Mouse (Mus musculus): ENCODE measurements around the gene Gap43. TPM values are rescaled to one million over a fixed set of nuclear protein-coding genes. Genes with fewer than 3 reads are reported as not detected.
A peak's percentile ranks its signal among the peaks of the same experiment; 100 is the strongest.
"Not testable (repeated sequence)": the region's sequence is repeated elsewhere in the genome, so short reads cannot be mapped to it uniquely, and the experiment has no call there.

Gap43 gene
- polyA plus RNA-seq, 1 experiment from 2014 or later = 55.5 TPM

DNA sequence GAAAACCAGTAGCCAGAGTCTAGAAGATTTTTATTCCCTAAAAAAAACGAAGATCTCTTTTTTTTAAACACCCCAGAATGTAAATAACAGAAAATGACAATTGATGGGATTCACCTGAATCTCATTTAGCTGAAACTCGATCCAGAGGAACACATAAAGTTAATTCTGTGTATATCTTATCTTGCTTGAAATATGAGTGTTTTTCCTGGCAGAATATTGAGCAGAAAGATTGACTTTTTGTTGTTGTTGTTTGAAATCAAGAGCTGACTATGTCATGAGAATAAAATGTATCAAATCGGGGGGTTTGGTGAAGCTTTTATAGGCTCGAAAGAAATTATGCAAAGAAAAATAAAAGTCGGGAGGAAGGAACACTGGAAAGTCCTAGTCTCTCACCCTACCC lies 88.2 kb downstream of the Gap43 start:
- Histone ChIP-seq H3K4me1 (ENCODE audit: control insufficient read depth, insufficient read depth, low read length) (no peaks in the 10 kb centered on the region), H3K27me3 (replicated peaks; ENCODE audit: control insufficient read depth, insufficient read depth, low read length) (no peaks in the 10 kb centered on the region), H3K9ac (ENCODE audit: low read depth, low read length) (no peak overlapping the region), H3K4me3 (ENCODE audit: low read length) (no peak overlapping the region), H3K9me3 (ENCODE audit: control insufficient read depth, low read length) (no peaks in the 10 kb centered on the region), H3K36me3 (ENCODE audit: control insufficient read depth, insufficient read depth, low read length) (no peaks in the 10 kb centered on the region), H3K4me2 (ENCODE audit: low read depth, low read length) (no peak overlapping the region), H3K27ac (ENCODE audit: low read length) (no peak overlapping the region)
- WGBS = 64% methylated on average over 5 of the region's 5 CpGs
- ATAC-seq = no peak

DNA sequence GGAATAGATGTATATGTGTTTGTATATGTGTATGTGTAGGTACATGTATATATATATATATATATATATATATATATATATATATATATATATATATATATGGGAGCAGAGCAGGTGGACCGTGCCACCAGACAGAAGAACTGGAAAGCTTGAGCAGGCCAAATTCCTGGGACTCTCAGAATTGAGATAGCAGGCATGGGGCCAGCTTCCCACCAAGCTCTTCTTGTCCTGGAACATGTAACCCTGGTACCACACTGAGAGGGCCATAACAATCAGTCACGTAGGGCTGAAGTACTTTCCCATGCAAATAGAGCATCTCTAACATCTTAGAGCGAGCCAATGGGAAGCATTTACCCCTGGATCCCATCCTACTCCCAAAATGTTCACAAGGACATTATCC lies 96.3 kb downstream of the Gap43 start:
- not testable (repeated sequence) for H3K27ac ChIP-seq (ENCODE audit: low read length); H3K9me3 ChIP-seq (ENCODE audit: control insufficient read depth, low read length); ATAC-seq; H3K4me3 ChIP-seq (ENCODE audit: low read length); H3K27me3 ChIP-seq (replicated peaks; ENCODE audit: control insufficient read depth, insufficient read depth, low read length); H3K9ac ChIP-seq (ENCODE audit: low read depth, low read length); H3K4me1 ChIP-seq (ENCODE audit: control insufficient read depth, insufficient read depth, low read length); H3K36me3 ChIP-seq (ENCODE audit: control insufficient read depth, insufficient read depth, low read length); H3K4me2 ChIP-seq (ENCODE audit: low read depth, low read length)
- 80% methylated on average over 3 of the region's 3 CpGs for WGBS

DNA sequence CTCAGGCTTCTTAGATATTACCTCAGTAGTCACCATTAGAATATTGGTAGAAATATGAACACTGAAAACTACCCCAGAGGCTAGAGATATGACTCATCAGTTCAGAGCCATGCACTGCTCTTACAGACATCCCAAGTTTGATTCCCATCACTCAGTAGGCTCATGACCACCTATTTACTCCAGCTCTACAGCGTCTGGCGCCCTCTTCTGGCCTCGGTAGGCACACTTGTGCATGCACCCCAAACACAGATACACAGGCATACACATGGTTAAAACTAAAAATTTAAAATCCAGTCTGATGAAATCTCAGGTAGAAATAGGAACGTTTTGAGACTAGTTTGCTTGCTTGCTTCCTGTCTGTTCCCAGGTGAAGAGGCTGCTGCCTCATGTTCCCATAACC lies 109.1 kb downstream of the Gap43 start:
- no peak for ATAC-seq
- Histone ChIP-seq H3K4me3 (ENCODE audit: low read length) (no peak overlapping the region), H3K27ac (ENCODE audit: low read length) (no peak overlapping the region), H3K36me3 (ENCODE audit: control insufficient read depth, insufficient read depth, low read length) (no peaks in the 10 kb centered on the region), H3K4me2 (ENCODE audit: low read depth, low read length) (no peak overlapping the region), H3K27me3 (replicated peaks; ENCODE audit: control insufficient read depth, insufficient read depth, low read length) (no peaks in the 10 kb centered on the region), H3K9me3 (ENCODE audit: control insufficient read depth, low read length) (no peaks in the 10 kb centered on the region; the same call in 1 of the 2 replicates), H3K4me1 (ENCODE audit: control insufficient read depth, insufficient read depth, low read length) (no peaks in the 10 kb centered on the region), H3K9ac (ENCODE audit: low read depth, low read length) (no peak overlapping the region)
- 70% methylated on average over 4 of the region's 4 CpGs for WGBS

Small RNA genes lying within 50 kb of the gene (microRNA-seq; reads per million reads assigned to microRNA genes)
- 6.6 reads per million, percentile 18 among the genes with 10 or more reads in this experiment for gene Mir6540
